Mouse (Mus musculus): ENCODE data around the gene Rhbdd1.
A peak's percentile ranks its signal among the peaks of the same experiment; 100 is the strongest.

Rhbdd1 gene

GRCm38 (mm10) chr1:82316111-82316745 lies at the start of gene Rhbdd1:
Rhbdd1 (plus strand) TSS chr1:82316452.
- peak; percentile 99 for DNase-seq

- DNase-seq: no peak
Observed at GRCm38 (mm10) chr1:82267547-82267946, 48.7 kb upstream of the Rhbdd1 start.

GRCm38 (mm10) chr1:82272231-82272630 lies 44.0 kb upstream of the Rhbdd1 start:
- no peak for DNase-seq

- no peak for DNase-seq
Observed at GRCm38 (mm10) chr1:82273529-82273928, 42.7 kb upstream of the Rhbdd1 start.

GRCm38 (mm10) chr1:82274361-82274760 lies 41.9 kb upstream of the Rhbdd1 start:
- no peak for DNase-seq

- no peak for DNase-seq
Observed at GRCm38 (mm10) chr1:82279768-82280167, 36.5 kb upstream of the Rhbdd1 start.

- no peak for DNase-seq
Observed at GRCm38 (mm10) chr1:82281823-82282222, 34.4 kb upstream of the Rhbdd1 start.

GRCm38 (mm10) chr1:82282992-82283611 lies 33.1 kb upstream of the Rhbdd1 start:
- peak; percentile 93 for DNase-seq

GRCm38 (mm10) chr1:82283901-82284301 lies 32.4 kb upstream of the Rhbdd1 start:
- peak; percentile 22 for DNase-seq

- DNase-seq: no peak
Observed at GRCm38 (mm10) chr1:82284403-82284802, 31.8 kb upstream of the Rhbdd1 start.

GRCm38 (mm10) chr1:82285461-82286189 lies 30.6 kb upstream of the Rhbdd1 start:
- no peak for DNase-seq

GRCm38 (mm10) chr1:82286190-82287051 lies 29.8 kb upstream of the Rhbdd1 start:
- peak; percentile 21 for DNase-seq

- DNase-seq: peak; percentile 20
Observed at GRCm38 (mm10) chr1:82287052-82287775, 29.0 kb upstream of the Rhbdd1 start.

GRCm38 (mm10) chr1:82287776-82288325 lies 28.4 kb upstream of the Rhbdd1 start:
- peak; percentile 9 for DNase-seq

- DNase-seq: peak; percentile 13
Observed at GRCm38 (mm10) chr1:82288421-82288990, 27.7 kb upstream of the Rhbdd1 start.

GRCm38 (mm10) chr1:82289116-82289989 lies 26.9 kb upstream of the Rhbdd1 start:
- peak; percentile 44 for DNase-seq

- peak; percentile 69 for DNase-seq
Observed at GRCm38 (mm10) chr1:82289990-82290681, 26.1 kb upstream of the Rhbdd1 start.

- DNase-seq: peak; percentile 88
Observed at GRCm38 (mm10) chr1:82290723-82291150, 25.5 kb upstream of the Rhbdd1 start.

- peak; percentile 92 for DNase-seq
Observed at GRCm38 (mm10) chr1:82291151-82291797, 25.0 kb upstream of the Rhbdd1 start, which contains the start of gene Irs1. Irs1 (minus strand) TSS chr1:82291416.

Measured in kidney, postnatal 10 days (tissue).